Mouse (Mus musculus) left cerebral cortex, adult 9 months (tissue): ENCODE measurements at regions not wholly inside any gene's neighbourhood (a gene's known extent, or its start where the extent isn't known, plus 50 kb on each side); places are given as distances from the start of the nearest gene placed in this dataset.
"Not testable (repeated sequence)": the region's sequence is repeated elsewhere in the genome, so short reads cannot be mapped to it uniquely, and the experiment has no call there.

ENCODE experiments used
- DNase-seq, 2 experiments: peaks; one replicate each; pipeline ENCODE4 v3.0.0; 2022; ENCODE audit warnings: low spot score in 2 of 2

DNA sequence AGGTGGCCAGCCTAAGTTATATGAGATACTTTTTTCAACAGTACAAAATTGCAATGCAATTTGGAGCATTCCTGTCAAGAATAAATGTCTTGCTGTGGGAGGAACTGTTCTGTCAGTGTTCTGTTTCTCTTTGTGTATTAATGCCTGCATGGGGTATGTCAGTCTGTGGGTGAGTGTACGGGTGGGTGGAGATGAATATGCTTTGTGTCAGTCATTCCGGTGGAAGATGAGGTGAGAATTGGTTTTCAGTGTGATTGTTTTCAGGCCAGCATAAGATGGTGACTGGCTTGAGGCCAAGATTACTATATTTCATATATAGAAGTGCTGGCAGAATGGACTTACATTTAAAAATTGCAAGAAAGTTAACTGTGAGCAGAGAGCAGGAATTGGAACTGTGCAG is 184.0 kb downstream of the Frk start:
- peak; percentile 28 to 39 for DNase-seq

DNA sequence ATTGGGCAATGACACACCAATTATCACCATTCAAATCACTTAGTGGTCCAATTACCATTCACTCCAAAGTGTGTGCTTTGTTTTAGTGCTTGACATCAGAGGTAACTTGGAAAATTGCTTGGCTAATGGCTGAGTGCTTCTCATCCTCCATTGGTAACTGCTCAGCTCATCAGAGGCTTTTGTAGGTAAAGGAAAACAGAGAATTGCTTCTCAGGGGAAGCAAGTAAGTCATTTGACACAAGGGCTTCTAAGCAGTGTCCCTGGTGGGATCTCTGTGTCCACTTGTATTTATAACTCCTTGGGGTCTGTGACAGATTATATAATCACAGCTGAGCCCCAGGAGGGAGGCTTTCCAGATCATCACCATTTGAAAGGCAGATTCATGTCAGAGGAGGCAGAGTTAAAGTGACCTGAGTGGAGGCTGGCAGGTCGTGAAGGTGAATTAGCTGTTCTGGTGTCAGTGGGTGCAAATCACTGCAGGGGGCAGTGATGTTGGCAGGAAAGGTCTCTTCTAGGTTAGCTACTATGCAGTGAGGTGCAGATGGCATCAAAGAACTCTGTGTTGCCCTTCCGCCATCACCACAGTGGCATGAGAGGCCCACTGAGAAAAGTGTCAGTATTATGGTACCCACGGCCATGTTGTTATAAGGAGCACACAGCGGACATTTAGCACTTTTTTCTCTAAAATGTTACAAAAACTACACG is 184.7 kb downstream of the Frk start:
- DNase-seq: no peak

DNA sequence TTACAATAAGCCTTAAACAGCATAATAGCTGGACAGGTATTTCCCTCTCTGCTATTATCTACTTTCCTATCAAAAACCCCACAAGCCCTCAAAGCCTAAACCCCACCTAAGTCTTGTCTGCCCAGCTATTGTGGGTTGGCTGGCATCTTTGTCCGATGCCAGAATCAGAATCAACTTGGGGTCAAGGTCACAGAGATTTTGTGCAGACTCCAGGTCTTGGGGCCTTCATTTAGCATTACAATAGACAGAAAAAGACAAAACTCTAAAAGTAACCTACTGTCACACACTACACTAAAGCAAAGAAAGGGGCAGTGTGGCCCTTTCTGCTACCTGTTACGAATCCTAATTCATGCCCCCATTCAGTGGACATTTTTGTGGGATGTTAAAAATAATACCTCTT is 188.6 kb downstream of the Frk start:
- DNase-seq: no peak

DNA sequence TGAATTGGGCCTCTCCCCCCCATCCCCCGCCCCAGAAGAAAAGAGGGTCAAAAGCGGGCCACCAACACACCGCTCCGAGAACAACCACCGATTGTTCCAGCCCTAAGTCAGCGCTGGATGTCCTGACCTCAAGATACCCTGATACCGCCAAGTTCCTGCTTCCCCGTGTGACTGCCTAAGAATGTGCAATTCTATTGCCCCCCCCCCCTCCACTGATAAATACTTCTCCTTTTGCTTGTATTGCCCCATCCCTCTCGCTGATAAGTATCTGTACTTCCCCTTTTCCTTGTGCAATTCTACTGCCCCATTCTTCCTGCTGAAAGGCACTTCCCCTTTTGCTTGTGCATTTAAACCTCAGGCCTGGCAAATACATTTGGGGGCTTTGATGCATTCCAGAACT is 216.2 kb downstream of the Frk start:
- not testable (repeated sequence) for DNase-seq

DNA sequence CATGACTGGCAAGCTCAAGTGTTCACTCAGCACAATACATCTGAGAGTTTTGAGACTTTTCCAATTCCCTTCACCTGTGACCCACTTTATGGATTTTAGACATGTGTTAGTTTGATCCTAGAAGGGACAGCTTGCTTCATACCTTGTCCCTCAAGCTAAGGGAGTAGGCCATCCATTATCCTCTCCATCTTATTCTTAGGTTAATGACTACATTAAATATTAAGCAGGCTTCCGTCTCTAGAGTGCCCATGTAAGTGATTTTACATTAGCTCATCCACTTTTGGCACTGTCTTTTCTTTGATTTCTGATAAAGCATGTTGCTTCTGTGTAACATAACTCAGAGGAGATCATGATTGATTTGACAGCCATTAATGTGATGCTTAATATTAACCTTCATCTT is 218.8 kb downstream of the Frk start:
- DNase-seq: no peak

DNA sequence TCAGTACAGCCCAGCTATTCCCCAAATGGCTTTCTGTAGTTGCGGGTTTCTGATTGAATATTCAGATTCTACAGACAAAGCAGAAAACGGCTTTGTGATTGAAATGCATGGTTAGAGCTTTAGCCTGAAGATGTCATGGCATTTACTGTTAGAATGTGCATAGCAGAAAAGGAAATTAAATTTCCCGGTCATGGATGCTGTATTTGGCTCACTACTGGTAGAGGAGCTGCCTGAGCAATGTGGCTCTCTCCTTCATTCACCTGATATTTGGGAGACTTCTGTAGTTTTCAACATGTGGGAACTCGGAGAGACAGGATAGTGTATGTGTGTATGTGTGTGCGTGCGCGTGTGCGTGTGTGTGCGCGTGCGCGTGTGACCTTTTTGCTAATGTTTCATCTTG is 222.2 kb downstream of the Frk start:
- DNase-seq: no peak

DNA sequence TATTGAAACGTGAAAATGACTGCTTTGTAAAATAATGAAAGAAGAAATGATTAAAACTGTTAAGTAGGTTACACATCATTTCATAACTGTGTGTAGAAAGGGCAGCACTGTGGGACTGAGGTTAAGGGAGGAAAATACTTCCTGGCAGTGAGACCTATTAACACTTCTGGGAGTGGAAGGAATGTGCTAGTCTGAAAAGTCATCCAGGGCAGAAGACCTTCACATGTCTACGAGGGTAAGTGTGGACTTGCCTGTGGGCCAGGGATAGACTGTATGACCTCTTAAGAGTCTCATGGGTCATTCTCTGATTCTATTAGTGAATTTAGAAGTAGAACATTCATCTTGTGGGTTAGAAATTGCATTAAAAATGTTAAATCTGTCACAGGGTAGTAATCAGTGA is 248.1 kb downstream of the Frk start:
- DNase-seq: no peak

DNA sequence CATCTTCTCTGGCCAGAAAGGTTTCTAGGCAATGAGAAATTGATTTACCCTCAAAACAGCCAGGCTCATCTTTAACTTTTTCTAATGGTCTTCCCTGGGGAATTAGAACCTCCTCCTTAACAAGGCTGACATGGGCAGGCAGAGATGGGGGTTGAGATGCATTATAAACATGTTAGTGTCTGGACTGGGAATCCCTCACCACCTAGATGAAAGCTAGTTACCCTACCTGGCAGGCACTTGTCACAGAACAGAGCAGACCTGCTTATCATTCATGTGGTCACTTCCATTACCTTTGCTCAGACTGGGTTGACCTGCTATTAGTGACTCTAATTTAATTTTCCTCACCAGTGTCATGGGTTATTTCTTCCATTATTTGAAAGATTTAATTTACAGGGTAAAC is 279.2 kb downstream of the Frk start:
- no peak for DNase-seq

DNA sequence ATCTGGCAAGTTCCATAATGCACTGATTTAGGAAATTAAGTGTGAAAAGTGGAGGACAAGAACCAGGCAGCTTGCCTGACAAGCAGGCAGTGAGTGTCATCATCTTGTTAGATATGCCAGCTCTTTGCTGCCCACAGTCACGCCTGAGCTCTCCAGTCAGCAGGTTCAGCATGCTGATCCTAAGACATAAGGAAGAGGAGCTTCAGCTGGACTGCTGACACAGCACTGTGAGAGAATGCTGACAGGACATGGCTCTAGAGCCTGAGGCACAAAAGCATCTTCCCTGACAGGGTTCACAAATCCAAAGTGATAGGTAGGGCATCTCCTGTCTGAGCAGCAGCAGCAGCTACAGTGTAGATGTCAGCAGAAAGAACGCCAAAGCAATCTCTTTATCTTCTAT is 308.9 kb downstream of the Frk start:
- no peak for DNase-seq

DNA sequence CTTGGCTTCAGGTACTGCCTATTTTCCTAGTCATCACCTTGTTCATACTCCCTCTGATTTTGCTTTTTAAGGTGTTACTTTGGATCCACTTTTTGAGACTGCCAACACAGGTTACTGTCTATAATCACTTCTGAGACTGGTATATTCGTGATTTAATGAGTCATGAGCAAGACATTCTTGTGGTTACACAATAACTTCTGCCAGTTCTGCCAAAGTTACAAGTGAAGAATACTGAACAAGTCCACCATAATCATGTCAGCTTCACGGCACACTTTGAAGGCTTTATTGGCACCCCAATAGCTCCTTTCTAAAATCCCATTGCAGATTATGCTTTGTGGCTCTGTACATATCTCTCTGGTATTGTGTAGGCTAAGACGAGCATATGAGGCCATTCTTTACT is 327.9 kb downstream of the Frk start:
- DNase-seq: no peak

DNA sequence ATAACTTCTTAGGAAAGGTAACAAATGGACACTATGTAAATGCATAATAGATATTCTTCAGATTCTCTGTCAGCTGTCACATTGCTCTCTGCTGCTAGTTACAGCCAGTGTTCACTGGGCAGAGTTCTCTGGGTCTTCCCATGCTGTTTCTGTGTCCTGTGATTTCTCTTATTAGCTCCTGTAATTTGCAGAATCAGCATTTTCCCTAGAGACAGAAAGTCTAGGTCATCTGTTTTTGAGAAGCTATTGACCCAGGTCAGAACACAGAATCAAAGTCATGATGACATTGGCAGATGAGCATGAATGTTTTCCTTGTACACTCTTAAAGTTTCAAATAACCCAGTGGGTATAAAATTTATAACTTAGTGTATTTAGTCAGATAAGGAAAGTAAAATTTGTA is 340.9 kb downstream of the Frk start:
- no peak for DNase-seq

DNA sequence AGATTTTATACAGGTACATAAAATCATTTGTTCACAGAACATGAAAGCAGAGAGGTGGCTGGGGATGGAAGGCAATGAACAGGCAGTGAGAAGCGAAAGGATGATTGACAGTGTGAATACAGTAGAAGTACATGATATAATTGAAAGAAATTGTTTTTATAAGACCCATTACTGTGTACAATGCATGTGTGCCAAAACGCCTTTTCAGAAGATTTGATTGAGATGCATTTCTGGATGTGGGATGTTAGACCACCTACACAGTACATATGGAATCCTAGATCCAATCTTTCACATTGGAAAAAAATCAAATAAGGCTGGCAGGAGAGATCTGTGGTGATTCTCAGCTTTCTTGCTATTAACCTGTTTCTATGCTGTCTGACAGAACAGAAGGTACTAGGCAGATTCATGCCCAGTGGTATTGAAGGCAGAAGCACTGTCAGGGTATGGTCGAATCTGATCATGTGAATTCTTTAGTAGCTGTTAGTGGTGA is 358.9 kb downstream of the Frk start:
- DNase-seq: peak; percentile 10 to 11

DNA sequence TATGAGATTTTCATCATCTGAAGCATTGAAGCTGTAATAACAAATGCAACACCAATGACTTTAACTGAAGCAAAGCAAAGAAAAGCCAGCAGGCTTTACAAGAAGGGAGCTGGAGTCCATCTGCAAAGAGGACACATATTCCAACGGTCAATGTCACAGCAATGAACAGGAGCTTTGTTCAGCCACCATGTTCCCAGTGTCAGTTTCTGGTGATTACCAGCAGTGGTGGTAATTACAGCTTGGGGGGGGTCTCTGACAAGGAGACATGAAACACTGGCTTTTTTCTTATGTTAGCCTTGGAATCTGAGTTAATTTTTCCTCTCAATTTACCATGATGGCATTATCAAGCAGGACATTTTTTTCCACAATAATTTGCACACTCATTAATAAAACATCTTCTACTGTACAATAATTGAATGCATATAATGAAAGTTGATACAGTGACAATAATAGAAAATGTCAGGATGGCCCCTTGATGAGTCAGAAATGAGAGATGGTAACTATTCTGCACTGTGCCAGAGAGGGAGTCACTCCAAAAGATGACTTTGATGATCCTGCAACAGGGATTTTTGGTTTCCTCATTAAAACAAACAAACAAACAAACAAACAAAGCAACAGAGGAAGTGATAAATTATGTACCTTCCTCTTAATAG is 373.4 kb downstream of the Frk start:
- DNase-seq: no peak

DNA sequence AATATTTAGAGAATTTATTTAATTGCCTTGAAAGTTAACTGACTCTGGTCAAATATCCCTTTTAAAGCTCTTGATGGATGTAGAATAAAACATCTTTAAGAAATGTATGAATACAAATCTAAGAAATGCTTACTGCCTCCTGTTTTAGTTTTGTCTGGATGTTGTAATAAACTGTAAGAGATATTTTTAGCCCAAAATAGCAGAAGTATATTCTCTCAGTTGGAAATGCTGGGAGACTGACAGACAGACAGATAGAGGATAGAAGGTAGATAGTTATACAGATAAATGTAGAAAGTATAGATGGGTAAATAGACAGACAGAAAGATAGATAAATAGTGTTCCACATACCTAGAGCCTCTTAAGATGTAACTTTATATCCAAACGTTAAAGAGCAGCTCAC is 379.5 kb downstream of the Frk start:
- DNase-seq: no peak

DNA sequence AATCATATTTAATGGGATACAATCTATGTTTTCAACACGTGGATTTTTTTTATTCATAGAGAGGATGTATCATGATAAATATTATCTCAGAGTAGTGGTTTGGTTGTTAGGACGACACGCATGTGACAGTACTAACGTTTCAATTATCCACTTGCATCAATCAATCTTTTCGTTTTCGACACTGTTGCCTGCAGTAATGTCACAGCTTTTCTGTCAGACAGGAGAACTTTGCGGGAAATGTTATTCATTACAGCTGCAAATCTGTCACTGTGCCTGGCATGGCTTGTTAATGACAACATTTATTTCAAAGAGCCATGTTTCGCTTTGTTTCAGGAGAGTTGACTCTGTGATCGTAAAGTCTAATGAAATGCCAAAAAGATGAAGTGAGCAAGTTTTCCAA is 388.7 kb downstream of the Frk start:
- DNase-seq: no peak

DNA sequence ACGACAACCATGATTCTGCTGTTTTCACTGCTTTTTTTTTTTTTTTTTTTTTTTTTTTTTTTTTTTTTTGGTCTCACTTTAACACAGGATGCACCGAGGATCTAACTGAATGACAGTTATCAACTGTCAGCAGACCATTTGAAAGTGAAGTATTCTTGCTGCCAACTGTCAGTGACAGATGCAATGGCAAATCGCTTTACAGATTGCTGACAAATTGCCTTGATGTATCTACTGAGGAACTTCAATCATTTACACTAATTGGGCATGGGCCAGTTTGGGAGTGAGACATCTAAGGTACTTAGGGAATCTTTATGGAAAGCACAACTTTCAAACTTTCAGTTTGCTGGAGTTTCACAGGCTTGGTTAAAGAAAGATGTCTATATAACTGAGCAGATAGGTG is 395.3 kb downstream of the Frk start:
- DNase-seq: no peak

DNA sequence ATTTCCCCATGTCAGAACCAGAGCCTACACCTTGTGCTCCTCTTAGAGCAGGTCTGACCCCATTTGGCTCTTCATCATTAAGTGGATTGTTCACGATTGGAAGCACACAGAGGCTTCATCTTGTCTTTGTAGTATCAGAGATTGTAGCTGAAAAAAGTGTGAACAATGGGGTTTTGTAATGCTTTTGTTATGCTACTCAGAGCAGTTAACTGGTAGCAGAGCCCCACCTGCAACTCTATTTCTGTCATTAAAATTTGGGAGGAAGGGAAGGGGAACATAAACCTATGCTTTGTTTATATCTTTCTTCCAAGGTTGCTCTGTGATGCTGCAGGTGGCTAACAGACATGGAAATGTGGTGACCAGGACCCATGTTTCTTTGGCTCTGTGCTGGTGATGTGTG is 404.4 kb downstream of the Frk start:
- no peak for DNase-seq

DNA sequence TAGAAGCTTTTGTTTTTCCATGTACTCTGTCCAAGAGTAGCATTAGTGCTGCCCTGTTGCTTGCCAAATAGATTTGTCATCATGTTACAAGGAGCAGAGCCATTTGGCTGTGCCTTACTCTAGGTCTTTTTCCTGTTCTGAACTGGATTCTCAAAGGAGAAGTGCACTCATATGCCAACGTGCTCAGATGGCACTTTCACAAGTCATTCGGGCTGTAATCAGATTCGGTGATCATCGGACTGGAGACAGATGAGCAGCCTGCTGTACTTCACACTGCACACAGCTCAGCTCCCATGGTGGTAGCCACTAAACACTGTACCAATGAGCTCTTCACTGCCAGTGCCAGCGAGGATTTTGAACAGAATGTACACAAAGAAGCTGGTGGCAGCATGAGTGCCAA is 421.1 kb downstream of the Frk start:
- no peak for DNase-seq

DNA sequence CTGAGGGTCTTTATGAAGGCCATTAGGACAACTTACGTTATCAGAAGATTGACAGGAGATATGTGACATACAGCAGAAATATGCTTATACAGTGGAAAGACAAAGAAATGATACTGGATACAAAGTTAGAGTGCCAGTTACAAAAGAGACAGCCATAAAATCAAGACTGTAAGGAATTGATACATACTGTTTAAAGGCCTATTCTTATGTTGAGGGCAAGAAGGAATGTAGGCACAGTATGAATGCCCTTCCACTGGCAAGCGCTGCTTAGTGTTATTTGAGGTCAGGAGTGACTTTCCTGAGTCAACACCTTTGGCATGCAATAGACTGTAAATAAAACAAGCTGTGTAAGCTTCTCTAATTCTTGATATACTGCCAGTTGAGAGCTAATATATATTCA is 421.5 kb downstream of the Frk start:
- no peak for DNase-seq

DNA sequence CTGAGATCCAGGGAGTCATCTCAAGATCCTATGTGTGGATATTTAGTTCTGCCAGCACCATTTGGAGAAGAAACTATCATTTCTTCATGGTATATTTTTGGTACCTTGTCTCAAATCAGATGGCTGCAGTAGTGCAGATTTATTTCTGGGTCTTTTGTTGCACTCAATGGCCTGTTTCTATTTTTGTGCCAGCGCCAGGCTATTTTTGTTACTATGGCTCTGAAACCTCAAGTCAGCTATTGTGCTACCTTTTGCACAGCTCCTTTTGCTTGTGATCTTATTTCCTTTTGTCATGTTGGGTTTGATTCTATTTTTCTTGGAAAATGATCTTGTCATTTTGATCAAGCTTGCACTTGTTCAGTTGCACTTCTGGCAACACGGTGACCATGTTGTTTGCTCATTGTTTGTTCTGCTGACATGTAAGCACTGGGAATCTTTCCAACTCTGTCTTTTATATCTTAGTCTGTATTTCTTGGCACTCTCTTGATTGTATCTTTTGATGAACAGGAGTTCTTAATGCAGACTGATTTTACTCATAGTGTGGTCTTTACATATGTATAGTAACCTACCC is 429.0 kb downstream of the Frk start:
- no peak for DNase-seq
